Mouse (Mus musculus) cerebellum, postnatal 25 days (tissue): ENCODE measurements at regions not wholly inside any gene's neighbourhood (a gene's known extent, or its start where the extent isn't known, plus 50 kb on each side); places are given as distances from the start of the nearest gene placed in this dataset.

ENCODE experiments used
- DNase-seq, 2 experiments: peaks; one replicate each; pipeline ENCODE4 v3.0.0; 2021; ENCODE audit warnings: mixed read lengths in 2 of 2

GRCm38 (mm10) chr3:148658368-148658767 lies 332.0 kb downstream of the Adgrl2 start:
- no peak for DNase-seq

- no peak for DNase-seq
Observed at GRCm38 (mm10) chr3:148656187-148656586, 334.2 kb downstream of the Adgrl2 start.

GRCm38 (mm10) chr3:148650241-148650640 lies 340.1 kb downstream of the Adgrl2 start:
- no peak for DNase-seq

- no peak for DNase-seq
Observed at GRCm38 (mm10) chr3:148644924-148645323, 345.4 kb downstream of the Adgrl2 start.

GRCm38 (mm10) chr3:148641581-148641980 lies 348.8 kb downstream of the Adgrl2 start:
- DNase-seq = no peak

GRCm38 (mm10) chr3:148640680-148641101 lies 349.7 kb downstream of the Adgrl2 start:
- no peak for DNase-seq

GRCm38 (mm10) chr3:148635101-148635500 lies 355.3 kb downstream of the Adgrl2 start:
- no peak for DNase-seq

- DNase-seq = no peak
Observed at GRCm38 (mm10) chr3:148634352-148634751, 356.0 kb downstream of the Adgrl2 start.

- no peak for DNase-seq
Observed at GRCm38 (mm10) chr3:148633291-148633690, 357.1 kb downstream of the Adgrl2 start.

- DNase-seq = no peak
Observed at GRCm38 (mm10) chr3:148632449-148632848, 357.9 kb downstream of the Adgrl2 start.

GRCm38 (mm10) chr3:148631415-148632192 lies 358.8 kb downstream of the Adgrl2 start:
- no peak for DNase-seq

GRCm38 (mm10) chr3:148630865-148631264 lies 359.5 kb downstream of the Adgrl2 start:
- DNase-seq = peak in 1 of 2 experiments; percentile 9

GRCm38 (mm10) chr3:148614971-148615671 lies 375.2 kb downstream of the Adgrl2 start:
- no peak for DNase-seq

- no peak for DNase-seq
Observed at GRCm38 (mm10) chr3:148613443-148613842, 376.9 kb downstream of the Adgrl2 start.

- DNase-seq = peak in 1 of 2 experiments; percentile 1
Observed at GRCm38 (mm10) chr3:148603276-148603675, 387.1 kb downstream of the Adgrl2 start.

- DNase-seq = peak in 1 of 2 experiments; percentile 15
Observed at GRCm38 (mm10) chr3:148602730-148603255, 387.6 kb downstream of the Adgrl2 start.

- no peak for DNase-seq
Observed at GRCm38 (mm10) chr3:148595561-148595960, 394.8 kb downstream of the Adgrl2 start.

- no peak for DNase-seq
Observed at GRCm38 (mm10) chr3:148589556-148589955, 400.8 kb downstream of the Adgrl2 start.

- no peak for DNase-seq
Observed at GRCm38 (mm10) chr3:148575735-148576134, 414.6 kb downstream of the Adgrl2 start.

GRCm38 (mm10) chr3:148572493-148572892 lies 417.9 kb downstream of the Adgrl2 start:
- DNase-seq = no peak

- DNase-seq = no peak
Observed at GRCm38 (mm10) chr3:148564716-148565115, 425.6 kb downstream of the Adgrl2 start.

GRCm38 (mm10) chr3:148561211-148561610 lies 429.1 kb downstream of the Adgrl2 start:
- no peak for DNase-seq

- no peak for DNase-seq
Observed at GRCm38 (mm10) chr3:148559752-148560460, 430.4 kb downstream of the Adgrl2 start.
